Mouse (Mus musculus): ENCODE data around the gene Rbm47. TPM values are rescaled to one million over a fixed set of nuclear protein-coding genes. Genes with fewer than 3 reads are reported as not detected.
A peak's percentile ranks its signal among the peaks of the same experiment; 100 is the strongest.
"Not testable (repeated sequence)": the region's sequence is repeated elsewhere in the genome, so short reads cannot be mapped to it uniquely, and the experiment has no call there.

The Rbm47 gene
- polyA plus RNA-seq, 1 experiment from 2014 or later, result 2.0 TPM

DNA sequence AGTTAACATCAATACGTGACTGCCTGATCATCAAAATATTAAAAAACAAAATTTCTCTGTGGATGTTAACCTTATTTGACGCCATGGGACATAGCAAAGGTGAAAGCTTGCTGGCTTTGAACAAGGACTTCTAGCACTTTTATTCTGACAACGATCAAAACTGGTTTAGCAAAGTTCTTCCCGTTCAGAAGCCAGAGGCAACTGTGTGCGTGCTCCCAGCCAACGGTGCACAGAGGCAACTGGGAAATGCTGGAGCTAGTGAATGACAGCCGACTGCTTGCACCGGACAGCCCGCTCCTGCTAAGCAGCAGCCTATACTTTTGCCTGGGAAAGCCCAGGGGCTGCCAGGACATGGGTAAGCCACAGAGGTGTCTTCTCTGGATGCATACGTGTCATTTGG lies 22.4 kb upstream of the Rbm47 start:
- no peaks in the 10 kb centered on the region for H3K36me3 ChIP-seq (ENCODE audit: control insufficient read depth, insufficient read depth)
- no peak overlapping the region for H3K4me2 ChIP-seq (ENCODE audit: low read length)
- no peak overlapping the region for H3K4me3 ChIP-seq (replicated peaks; ENCODE audit: low read length)
- no peak for ATAC-seq
- H3K9me3 ChIP-seq (ENCODE audit: control insufficient read depth, low read length), result no peaks in the 10 kb centered on the region
- WGBS, result 87% methylated on average over 10 of the region's 10 CpGs
- no peaks in the 10 kb centered on the region for H3K27me3 ChIP-seq (replicated peaks; ENCODE audit: control insufficient read depth, insufficient read depth, low read length)
- H3K27ac ChIP-seq (ENCODE audit: low read length), result no peak overlapping the region
- no peaks in the 10 kb centered on the region for H3K4me1 ChIP-seq (replicated peaks; ENCODE audit: control insufficient read depth, insufficient read depth, low read length)
- H3K9ac ChIP-seq (replicated peaks; ENCODE audit: low read depth, low read length), result no peak overlapping the region

DNA sequence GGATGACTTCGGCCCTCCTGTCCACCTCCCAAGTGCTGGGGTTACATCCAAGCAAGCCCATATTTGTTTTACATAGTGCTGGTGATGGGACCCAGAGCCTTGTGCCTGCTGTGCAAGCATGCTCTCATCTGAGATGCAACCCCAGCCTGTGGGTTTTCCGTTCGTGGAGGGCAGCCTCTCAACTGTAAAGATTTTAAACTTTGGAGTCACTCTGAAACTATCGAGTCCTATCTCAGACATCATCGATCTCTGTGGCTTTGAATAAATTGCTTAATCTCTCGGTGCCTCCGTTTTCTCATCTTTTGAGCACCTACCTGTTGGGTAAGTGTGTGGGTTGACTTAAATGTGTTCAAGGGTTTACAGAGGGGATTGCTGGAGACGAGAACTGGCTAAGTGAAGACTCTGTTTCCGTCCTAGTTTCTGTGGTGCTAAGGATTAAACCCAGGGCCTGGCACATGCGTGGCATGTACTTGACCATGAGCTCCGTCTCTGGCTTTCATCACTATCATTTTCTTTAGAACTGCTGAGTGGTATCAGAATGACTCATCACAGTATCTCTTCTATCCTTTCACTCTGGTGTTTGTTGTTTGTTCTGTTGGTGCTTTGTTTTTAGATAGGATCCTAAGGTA lies 20.4 kb upstream of the Rbm47 start:
- Histone ChIP-seq H3K27me3 (replicated peaks; ENCODE audit: control insufficient read depth, insufficient read depth, low read length) (no peaks in the 10 kb centered on the region), H3K36me3 (ENCODE audit: control insufficient read depth, insufficient read depth) (no peaks in the 10 kb centered on the region), H3K27ac (ENCODE audit: low read length) (no peak overlapping the region), H3K4me3 (replicated peaks; ENCODE audit: low read length) (no peak overlapping the region), H3K4me2 (ENCODE audit: low read length) (no peak overlapping the region), H3K9ac (replicated peaks; ENCODE audit: low read depth, low read length) (no peak overlapping the region), H3K9me3 (ENCODE audit: control insufficient read depth, low read length) (no peaks in the 10 kb centered on the region), H3K4me1 (replicated peaks; ENCODE audit: control insufficient read depth, insufficient read depth, low read length) (no peaks in the 10 kb centered on the region)
- ATAC-seq, result no peak
- WGBS, result 92% methylated on average over 11 of the region's 11 CpGs

DNA sequence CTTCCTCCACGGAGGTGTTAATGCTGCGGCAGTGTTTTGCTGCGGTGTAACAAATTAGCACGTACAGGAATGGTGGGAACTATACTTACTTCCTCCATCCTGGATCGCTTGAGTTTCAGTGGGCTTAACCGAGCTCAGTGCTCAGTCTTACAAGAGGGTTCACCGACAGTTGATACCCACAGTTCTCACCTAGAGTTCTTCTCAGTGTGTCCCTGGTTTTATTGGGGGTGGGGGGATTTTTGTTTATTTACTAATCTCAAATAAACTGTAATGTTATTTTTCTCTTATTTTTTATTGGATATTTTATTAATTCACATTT lies 18.2 kb upstream of the Rbm47 start:
- no peaks in the 10 kb centered on the region for H3K36me3 ChIP-seq (ENCODE audit: control insufficient read depth, insufficient read depth)

DNA sequence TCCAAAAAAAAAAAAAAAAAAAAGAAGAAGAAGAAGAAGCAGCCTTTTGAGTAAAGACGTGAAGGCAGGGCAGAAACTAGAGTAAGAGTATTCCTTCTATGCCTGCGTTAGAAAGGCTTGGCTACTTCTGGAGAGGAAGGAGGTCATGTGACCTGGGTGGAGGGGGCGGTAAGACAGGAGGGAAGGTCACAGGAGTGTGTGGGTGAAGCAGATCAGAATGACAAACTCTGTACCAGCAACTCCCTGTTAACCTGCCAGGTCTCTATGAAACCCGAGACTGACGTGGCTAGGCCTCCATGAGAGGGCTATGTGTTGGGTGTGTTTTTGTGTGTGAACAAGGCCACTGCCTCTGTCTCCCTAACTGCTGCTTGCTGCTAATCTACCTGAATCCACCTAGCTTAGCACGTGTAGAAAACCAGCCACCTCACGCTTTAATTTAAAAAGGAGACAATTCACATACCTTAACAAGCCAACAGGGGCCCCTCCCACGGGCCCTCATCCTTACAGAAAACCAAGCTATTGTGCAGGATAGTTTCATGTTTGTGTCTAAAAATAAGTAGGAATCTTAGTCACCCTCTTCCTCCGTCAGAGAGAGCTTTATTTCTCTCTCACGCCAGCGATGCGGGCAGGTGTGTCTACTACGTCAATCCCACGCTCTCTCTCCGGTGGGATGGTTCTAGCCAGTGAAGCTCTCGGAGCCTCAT lies 17.7 kb upstream of the Rbm47 start:
- Histone ChIP-seq H3K4me2 (ENCODE audit: low read length) (no peak overlapping the region), H3K9me3 (ENCODE audit: control insufficient read depth, low read length) (no peaks in the 10 kb centered on the region), H3K27me3 (replicated peaks; ENCODE audit: control insufficient read depth, insufficient read depth, low read length) (no peaks in the 10 kb centered on the region), H3K36me3 (ENCODE audit: control insufficient read depth, insufficient read depth) (no peaks in the 10 kb centered on the region), H3K4me1 (replicated peaks; ENCODE audit: control insufficient read depth, insufficient read depth, low read length) (no peaks in the 10 kb centered on the region), H3K27ac (ENCODE audit: low read length) (no peak overlapping the region), H3K4me3 (replicated peaks; ENCODE audit: low read length) (no peak overlapping the region), H3K9ac (replicated peaks; ENCODE audit: low read depth, low read length) (no peak overlapping the region)
- 87% methylated on average over 16 of the region's 16 CpGs for WGBS
- no peak for ATAC-seq

More for the DNA sequence above, 18.2 kb upstream of the Rbm47 start:
- Histone ChIP-seq H3K4me1 (replicated peaks; ENCODE audit: control insufficient read depth, insufficient read depth, low read length) (no peaks in the 10 kb centered on the region), H3K9me3 (ENCODE audit: control insufficient read depth, low read length) (no peaks in the 10 kb centered on the region), H3K9ac (replicated peaks; ENCODE audit: low read depth, low read length) (no peak overlapping the region), H3K4me3 (replicated peaks; ENCODE audit: low read length) (no peak overlapping the region), H3K27me3 (replicated peaks; ENCODE audit: control insufficient read depth, insufficient read depth, low read length) (no peaks in the 10 kb centered on the region), H3K27ac (ENCODE audit: low read length) (no peak overlapping the region), H3K4me2 (ENCODE audit: low read length) (no peak overlapping the region)
- 91% methylated on average over 7 of the region's 7 CpGs for WGBS
- ATAC-seq, result no peak

- not testable (repeated sequence) for H3K4me3 ChIP-seq (replicated peaks; ENCODE audit: low read length); H3K9ac ChIP-seq (replicated peaks; ENCODE audit: low read depth, low read length); H3K27ac ChIP-seq (ENCODE audit: low read length); H3K4me2 ChIP-seq (ENCODE audit: low read length); H3K4me1 ChIP-seq (replicated peaks; ENCODE audit: control insufficient read depth, insufficient read depth, low read length); H3K36me3 ChIP-seq (ENCODE audit: control insufficient read depth, insufficient read depth); H3K9me3 ChIP-seq (ENCODE audit: control insufficient read depth, low read length); H3K27me3 ChIP-seq (replicated peaks; ENCODE audit: control insufficient read depth, insufficient read depth, low read length); ATAC-seq
- 96% methylated on average over 5 of the region's 7 CpGs for WGBS
These were observed 15.7 kb upstream of the Rbm47 start for GRCm38 (mm10) chr5:66188591-66188990.

DNA sequence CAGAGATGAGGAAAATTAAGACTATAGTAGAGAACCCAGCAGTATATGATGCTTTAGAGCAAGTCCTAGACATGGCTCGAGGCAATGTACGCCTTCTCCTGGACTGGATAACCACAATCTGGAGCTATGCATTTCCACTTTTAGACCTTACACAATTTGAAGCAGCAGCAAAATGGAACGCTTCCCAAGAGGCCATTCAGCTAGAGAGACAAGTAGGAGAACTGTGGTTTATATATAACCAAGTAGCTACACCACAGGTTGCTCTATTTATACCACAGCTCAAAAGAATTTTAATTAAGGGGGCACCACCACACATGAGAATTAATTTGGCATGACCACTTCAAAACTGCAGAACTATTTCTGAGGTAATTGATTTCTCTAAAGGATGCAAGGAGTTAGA lies 9.2 kb upstream of the Rbm47 start:
- no peaks in the 10 kb centered on the region for H3K36me3 ChIP-seq (ENCODE audit: control insufficient read depth, insufficient read depth)
- no peaks in the 10 kb centered on the region for H3K9me3 ChIP-seq (ENCODE audit: control insufficient read depth, low read length)
- no peak overlapping the region for H3K4me2 ChIP-seq (ENCODE audit: low read length)
- no peak overlapping the region for H3K4me3 ChIP-seq (replicated peaks; ENCODE audit: low read length)
- H3K27me3 ChIP-seq (replicated peaks; ENCODE audit: control insufficient read depth, insufficient read depth, low read length), result no peaks in the 10 kb centered on the region
- H3K4me1 ChIP-seq (replicated peaks; ENCODE audit: control insufficient read depth, insufficient read depth, low read length), result no peaks in the 10 kb centered on the region
- ATAC-seq, result no peak
- H3K9ac ChIP-seq (replicated peaks; ENCODE audit: low read depth, low read length), result no peak overlapping the region
- WGBS, result 69% methylated on average over 3 of the region's 3 CpGs
- H3K27ac ChIP-seq (ENCODE audit: low read length), result no peak overlapping the region

GRCm38 (mm10) chr5:66174160-66174837 lies 1.4 kb upstream of the Rbm47 start:
- no peaks in the 10 kb centered on the region for H3K27me3 ChIP-seq (replicated peaks; ENCODE audit: control insufficient read depth, insufficient read depth, low read length)
- no peaks in the 10 kb centered on the region for H3K4me1 ChIP-seq (replicated peaks; ENCODE audit: control insufficient read depth, insufficient read depth, low read length)
- ATAC-seq, result peak; percentile 58
- H3K9ac ChIP-seq (replicated peaks; ENCODE audit: low read depth, low read length), result no peak overlapping the region; the same call in 1 of the 2 replicates
- no peak overlapping the region for H3K27ac ChIP-seq (ENCODE audit: low read length)
- WGBS, result 31% methylated on average over 23 of the region's 23 CpGs
- no peak overlapping the region; the same call in 1 of the 2 replicates for H3K4me3 ChIP-seq (replicated peaks; ENCODE audit: low read length)
- no peaks in the 10 kb centered on the region for H3K36me3 ChIP-seq (ENCODE audit: control insufficient read depth, insufficient read depth)
- H3K9me3 ChIP-seq (ENCODE audit: control insufficient read depth, low read length), result no peaks in the 10 kb centered on the region
- peak overlapping the region; percentile 36 for H3K4me2 ChIP-seq (ENCODE audit: low read length)

DNA sequence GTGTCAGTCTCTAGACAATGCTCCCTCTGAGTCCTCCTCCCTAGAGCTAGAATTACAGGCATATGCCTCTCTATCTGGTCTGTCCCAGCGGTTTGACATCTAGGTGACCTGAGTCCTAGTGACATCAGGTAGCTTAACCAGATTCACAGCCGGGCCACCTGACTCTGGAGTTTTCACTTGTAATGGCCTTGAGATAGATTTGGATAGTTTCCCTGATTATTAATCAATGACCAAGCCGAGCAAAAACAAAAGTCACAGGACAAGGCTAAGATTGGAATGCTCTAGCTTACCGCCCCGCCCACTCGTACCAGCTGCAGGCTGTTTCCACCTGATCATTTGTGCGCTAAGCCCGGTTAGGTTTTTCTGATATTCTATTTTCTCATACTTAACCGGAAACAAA lies 2.3 kb downstream of the Rbm47 start:
- no peak overlapping the region for H3K27ac ChIP-seq (ENCODE audit: low read length)
- no peaks in the 10 kb centered on the region for H3K36me3 ChIP-seq (ENCODE audit: control insufficient read depth, insufficient read depth)
- 90% methylated on average over 9 of the region's 9 CpGs for WGBS
- H3K9me3 ChIP-seq (ENCODE audit: control insufficient read depth, low read length), result no peaks in the 10 kb centered on the region
- no peaks in the 10 kb centered on the region for H3K4me1 ChIP-seq (replicated peaks; ENCODE audit: control insufficient read depth, insufficient read depth, low read length)
- no peak for ATAC-seq
- no peak overlapping the region for H3K4me3 ChIP-seq (replicated peaks; ENCODE audit: low read length)
- H3K27me3 ChIP-seq (replicated peaks; ENCODE audit: control insufficient read depth, insufficient read depth, low read length), result no peaks in the 10 kb centered on the region
- no peak overlapping the region for H3K4me2 ChIP-seq (ENCODE audit: low read length)
- H3K9ac ChIP-seq (replicated peaks; ENCODE audit: low read depth, low read length), result no peak overlapping the region

- H3K27me3 ChIP-seq (replicated peaks; ENCODE audit: control insufficient read depth, insufficient read depth, low read length), result no peaks in the 10 kb centered on the region
- no peak for ATAC-seq
- no peaks in the 10 kb centered on the region for H3K36me3 ChIP-seq (ENCODE audit: control insufficient read depth, insufficient read depth)
- no peak overlapping the region for H3K4me2 ChIP-seq (ENCODE audit: low read length)
- H3K9me3 ChIP-seq (ENCODE audit: control insufficient read depth, low read length), result no peaks in the 10 kb centered on the region
- WGBS, result 93% methylated on average over 2 of the region's 2 CpGs
- H3K4me3 ChIP-seq (replicated peaks; ENCODE audit: low read length), result no peak overlapping the region
- H3K27ac ChIP-seq (ENCODE audit: low read length), result no peak overlapping the region
- H3K4me1 ChIP-seq (replicated peaks; ENCODE audit: control insufficient read depth, insufficient read depth, low read length), result no peaks in the 10 kb centered on the region
- H3K9ac ChIP-seq (replicated peaks; ENCODE audit: low read depth, low read length), result no peak overlapping the region
These were observed 3.8 kb downstream of the Rbm47 start for GRCm38 (mm10) chr5:66169099-66169485.

Measured in forebrain, embryonic 16.5 days (tissue).